Mouse (Mus musculus) megakaryocyte, embryonic 14.5 days (primary cell): Measurements from ENCODE around the gene Clint1.

ENCODE experiments used
- FLI1 ChIP-seq: IDR thresholded peaks from 2 replicates; pipeline ENCODE4 v1.6.1; 2012; ENCODE audit warnings: low read length, inconsistent platforms, mixed read lengths
- GATA1 ChIP-seq: IDR thresholded peaks from 3 replicates; pipeline ENCODE4 v1.6.1; 2012; ENCODE audit warnings: mixed read lengths, low read length, inconsistent platforms, borderline replicate concordance

DNA sequence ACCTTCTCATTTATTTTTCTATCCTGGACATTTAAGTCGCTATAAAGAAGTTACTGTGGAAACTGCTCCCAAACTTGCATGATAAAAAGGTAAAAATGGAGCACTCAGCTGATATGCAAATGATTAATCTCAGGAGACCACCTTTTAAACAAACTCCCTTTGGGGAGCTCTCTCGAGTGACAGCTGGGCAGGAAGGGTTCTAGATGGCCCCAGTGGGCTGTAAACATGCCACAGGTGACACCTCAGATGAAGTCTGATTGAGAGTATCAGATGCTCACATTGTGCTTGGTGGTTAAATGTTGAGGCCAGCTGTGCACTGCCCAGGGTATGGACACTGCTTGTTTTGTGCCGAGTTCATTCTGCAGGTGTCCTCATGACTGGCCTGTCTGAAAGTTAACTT, 2.0 kb upstream of the Clint1 start:
- no peak for TF ChIP-seq GATA1
- no peak for TF ChIP-seq FLI1
